Mouse (Mus musculus): ENCODE measurements around the gene Nfib.

DNA sequence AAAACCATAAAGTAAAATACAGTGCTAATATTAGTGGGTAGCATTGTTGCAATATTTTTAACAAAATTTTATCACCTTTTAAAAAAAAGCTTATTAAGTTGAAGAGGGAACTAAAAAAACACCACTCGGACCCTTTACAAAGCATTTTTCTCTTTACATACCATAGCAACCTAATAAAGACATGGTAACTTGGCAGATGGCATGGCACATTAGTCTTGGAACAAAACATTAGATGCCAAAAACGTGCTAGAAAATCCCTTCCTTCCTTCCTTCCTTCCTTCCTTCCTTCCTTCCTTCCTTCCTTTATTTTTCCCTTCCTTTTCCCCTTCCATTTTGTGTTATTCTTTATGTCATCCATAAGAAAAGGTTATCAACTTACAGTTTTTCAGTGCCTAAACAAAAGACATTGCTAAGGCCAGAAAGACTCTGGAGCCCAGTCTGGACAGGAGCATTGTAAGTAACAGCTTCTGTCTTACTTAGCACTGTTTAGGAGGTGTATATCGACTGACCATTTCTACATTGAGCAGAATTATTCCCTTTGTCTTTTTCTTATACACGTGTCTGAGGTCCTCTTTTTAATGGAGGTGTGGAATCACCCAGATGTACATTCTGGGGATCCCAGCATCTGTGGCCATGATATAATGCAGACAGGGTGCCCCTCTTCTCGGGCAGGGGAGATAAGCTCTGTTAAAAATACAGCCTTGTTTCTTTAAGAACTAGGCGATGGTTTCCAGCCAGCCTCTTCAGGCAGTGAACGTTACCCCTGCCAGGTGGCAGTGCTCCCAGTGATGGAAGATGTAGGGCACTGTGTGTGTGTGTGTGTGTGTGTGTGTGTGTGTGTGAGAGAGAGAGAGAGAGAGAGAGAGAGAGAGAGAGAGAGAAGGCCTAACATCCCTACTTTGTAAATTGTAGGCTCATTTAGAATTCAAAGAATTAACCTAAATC, 113.2 kb downstream of the Nfib start:
- TF ChIP-seq CTCF (IDR thresholded peaks at IDR 0.05; ENCODE audit: borderline replicate concordance, insufficient read depth, low read depth, low read length) (no peak), POLR2A (IDR thresholded peaks at IDR 0.05; ENCODE audit: borderline replicate concordance, insufficient read depth, low read length) (no peak)
